Mouse (Mus musculus): Measurements from ENCODE around the gene Sarm1.

The Sarm1 gene

DNA sequence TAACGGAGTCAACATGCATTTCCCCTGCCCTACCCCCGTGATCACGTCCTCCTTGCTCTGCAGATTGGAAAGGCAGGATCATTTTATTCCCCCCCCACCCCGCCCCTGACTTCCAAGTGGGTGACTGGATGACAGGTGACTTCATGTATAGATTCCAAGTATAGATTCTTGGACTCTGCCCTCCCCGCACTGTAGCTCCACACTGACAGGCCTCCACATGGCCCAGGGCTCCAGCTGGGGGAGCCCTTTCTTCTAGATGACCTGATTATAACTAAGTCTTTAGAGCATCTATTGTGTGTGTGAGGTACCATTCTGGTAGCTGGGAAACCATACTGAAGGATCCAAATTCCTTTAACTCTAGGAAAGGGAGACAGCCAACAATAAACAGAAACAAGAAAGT, 34.9 kb downstream of the Sarm1 start:
- H3K4me1 ChIP-seq (replicated peaks; ENCODE audit: low read depth, low read length): peaks cover 45% of the 10 kb centered on the region
- H3K27me3 ChIP-seq (ENCODE audit: insufficient read depth, low read length): no peaks in the 10 kb centered on the region; the same call in 1 of the 2 replicates
- H3K36me3 ChIP-seq (ENCODE audit: insufficient read depth, low read length): no peaks in the 10 kb centered on the region
- no peaks in the 10 kb centered on the region for H3K9me3 ChIP-seq (ENCODE audit: low read length)
- no peak overlapping the region for H3K4me3 ChIP-seq (replicated peaks; ENCODE audit: low read length)
- TF ChIP-seq POU5F1 (IDR thresholded peaks at IDR 0.05; ENCODE audit: borderline replicate concordance, low read length) (no peak), NANOG (IDR thresholded peaks at IDR 0.05; ENCODE audit: borderline replicate concordance, low read length) (no peak), CTCF (conservative IDR thresholded peaks at IDR 0.05; ENCODE audit: low read length) (no peak)

DNA sequence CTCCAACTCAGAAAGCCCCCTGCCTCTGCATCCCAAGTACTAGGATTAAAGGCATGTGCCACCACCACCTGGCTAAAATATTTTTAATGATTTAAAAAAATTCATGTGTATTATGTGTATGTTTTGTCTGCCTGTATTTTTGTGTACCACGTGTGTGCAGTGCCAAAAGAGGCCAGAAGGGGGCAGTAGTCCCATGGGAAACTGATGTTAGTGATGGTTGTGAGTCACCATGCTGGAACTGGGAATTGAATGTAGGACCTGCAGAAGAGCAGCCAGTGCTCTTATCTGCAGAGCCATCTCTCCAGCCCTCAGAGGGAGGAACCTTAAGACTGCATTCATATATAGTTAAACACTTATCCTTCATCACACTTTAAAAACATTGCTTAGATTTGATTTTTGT, 35.7 kb downstream of the Sarm1 start:
- H3K27me3 ChIP-seq (ENCODE audit: insufficient read depth, low read length): no peaks in the 10 kb centered on the region; the same call in 1 of the 2 replicates
- H3K4me3 ChIP-seq (replicated peaks; ENCODE audit: low read length): no peak overlapping the region
- H3K9me3 ChIP-seq (ENCODE audit: low read length): no peaks in the 10 kb centered on the region
- no peak for TF ChIP-seq NANOG (IDR thresholded peaks at IDR 0.05; ENCODE audit: borderline replicate concordance, low read length)
- no peak for TF ChIP-seq POU5F1 (IDR thresholded peaks at IDR 0.05; ENCODE audit: borderline replicate concordance, low read length)
- TF ChIP-seq CTCF (conservative IDR thresholded peaks at IDR 0.05; ENCODE audit: low read length): peak; percentile 98
- H3K36me3 ChIP-seq (ENCODE audit: insufficient read depth, low read length): no peaks in the 10 kb centered on the region
- peaks cover 44% of the 10 kb centered on the region for H3K4me1 ChIP-seq (replicated peaks; ENCODE audit: low read depth, low read length)

DNA sequence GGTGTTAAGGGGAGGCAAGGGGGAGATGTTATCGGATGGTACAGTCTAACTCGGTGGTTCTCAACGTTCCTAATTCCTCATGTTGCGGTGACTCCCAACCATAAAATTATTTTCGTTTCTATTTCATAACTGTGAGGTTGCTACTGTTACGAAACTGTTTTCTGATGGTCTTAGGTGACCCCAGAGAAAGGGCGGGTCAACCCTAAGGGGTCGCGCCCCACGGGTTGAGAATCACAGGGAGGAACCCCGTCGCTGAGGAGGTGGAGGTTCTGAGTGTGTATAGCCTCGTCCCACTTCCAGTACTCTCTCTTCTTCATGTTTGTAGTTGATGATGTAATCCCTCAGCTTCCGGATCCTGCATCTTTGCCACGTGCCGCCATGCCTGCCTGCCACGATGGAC, 38.8 kb downstream of the Sarm1 start:
- no peak for TF ChIP-seq POU5F1 (IDR thresholded peaks at IDR 0.05; ENCODE audit: borderline replicate concordance, low read length)
- no peak for TF ChIP-seq NANOG (IDR thresholded peaks at IDR 0.05; ENCODE audit: borderline replicate concordance, low read length)
- TF ChIP-seq CTCF (conservative IDR thresholded peaks at IDR 0.05; ENCODE audit: low read length): no peak
- Histone ChIP-seq H3K9me3 (ENCODE audit: low read length) (no peaks in the 10 kb centered on the region), H3K4me3 (replicated peaks; ENCODE audit: low read length) (no peak overlapping the region), H3K27me3 (ENCODE audit: insufficient read depth, low read length) (peaks cover 3% of the 10 kb centered on the region; the same call in 1 of the 2 replicates), H3K36me3 (ENCODE audit: insufficient read depth, low read length) (no peaks in the 10 kb centered on the region), H3K4me1 (replicated peaks; ENCODE audit: low read depth, low read length) (peaks cover 38% of the 10 kb centered on the region)

DNA sequence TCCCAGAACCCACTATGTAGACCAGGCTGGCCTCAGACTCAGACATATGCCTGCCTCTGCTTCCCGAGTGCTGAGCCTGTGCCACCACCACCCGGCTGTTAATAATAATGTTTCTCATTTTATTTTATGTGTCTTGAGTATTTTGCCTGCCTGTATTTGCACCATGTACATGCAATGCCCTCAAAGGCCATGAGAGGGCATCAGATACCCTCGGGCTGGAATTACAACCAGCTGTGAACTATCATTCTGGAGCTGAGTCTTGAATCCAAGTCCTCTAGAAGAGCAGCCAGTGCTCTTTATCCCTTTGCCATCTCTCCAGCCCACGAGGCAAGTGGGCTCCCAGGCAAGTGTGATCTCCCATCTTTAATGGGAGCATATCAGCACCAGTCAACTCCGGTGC, 42.2 kb downstream of the Sarm1 start:
- H3K27me3 ChIP-seq (ENCODE audit: insufficient read depth, low read length): 0 out of 2 replicates have a peak, but pooled peaks cover 6% of the 10 kb centered on the region

DNA sequence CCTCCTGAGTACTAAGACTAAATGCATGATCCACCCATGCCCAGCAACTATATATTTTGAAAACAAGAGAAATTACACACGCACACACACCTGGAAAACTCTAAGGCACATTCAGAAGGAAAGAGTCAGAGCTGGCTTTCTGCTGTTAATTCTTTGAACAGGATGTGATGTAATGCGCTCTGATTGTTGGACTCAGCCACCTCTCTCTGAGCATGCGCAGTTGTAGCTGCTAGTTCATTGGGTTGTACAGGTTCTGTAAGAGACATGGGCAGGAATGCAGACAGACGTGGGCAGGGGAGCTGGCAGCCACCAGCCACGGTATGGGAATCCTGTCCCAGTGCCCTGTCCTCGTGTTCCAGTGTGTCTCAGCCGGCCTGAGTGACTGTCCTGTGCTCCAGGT, 43.3 kb downstream of the Sarm1 start:
- TF ChIP-seq CTCF (conservative IDR thresholded peaks at IDR 0.05; ENCODE audit: low read length) (no peak), NANOG (IDR thresholded peaks at IDR 0.05; ENCODE audit: borderline replicate concordance, low read length) (no peak), POU5F1 (IDR thresholded peaks at IDR 0.05; ENCODE audit: borderline replicate concordance, low read length) (no peak)
- no peaks in the 10 kb centered on the region for H3K36me3 ChIP-seq (ENCODE audit: insufficient read depth, low read length)
- H3K9me3 ChIP-seq (ENCODE audit: low read length): no peaks in the 10 kb centered on the region
- 0 out of 2 replicates have a peak, but pooled peaks cover 6% of the 10 kb centered on the region for H3K27me3 ChIP-seq (ENCODE audit: insufficient read depth, low read length)
- peaks cover 23% of the 10 kb centered on the region for H3K4me1 ChIP-seq (replicated peaks; ENCODE audit: low read depth, low read length)
- H3K4me3 ChIP-seq (replicated peaks; ENCODE audit: low read length): peak overlapping the region; percentile 50

More for the DNA sequence above, 42.2 kb downstream of the Sarm1 start:
- peak; percentile 94 for TF ChIP-seq CTCF (conservative IDR thresholded peaks at IDR 0.05; ENCODE audit: low read length)
- no peak for TF ChIP-seq NANOG (IDR thresholded peaks at IDR 0.05; ENCODE audit: borderline replicate concordance, low read length)
- H3K9me3 ChIP-seq (ENCODE audit: low read length): no peaks in the 10 kb centered on the region
- peaks cover 23% of the 10 kb centered on the region for H3K4me1 ChIP-seq (replicated peaks; ENCODE audit: low read depth, low read length)
- no peaks in the 10 kb centered on the region for H3K36me3 ChIP-seq (ENCODE audit: insufficient read depth, low read length)
- 0 out of 2 replicates have a peak overlapping the region, but pooled peaks have one; percentile 50 for H3K4me3 ChIP-seq (replicated peaks; ENCODE audit: low read length)

DNA sequence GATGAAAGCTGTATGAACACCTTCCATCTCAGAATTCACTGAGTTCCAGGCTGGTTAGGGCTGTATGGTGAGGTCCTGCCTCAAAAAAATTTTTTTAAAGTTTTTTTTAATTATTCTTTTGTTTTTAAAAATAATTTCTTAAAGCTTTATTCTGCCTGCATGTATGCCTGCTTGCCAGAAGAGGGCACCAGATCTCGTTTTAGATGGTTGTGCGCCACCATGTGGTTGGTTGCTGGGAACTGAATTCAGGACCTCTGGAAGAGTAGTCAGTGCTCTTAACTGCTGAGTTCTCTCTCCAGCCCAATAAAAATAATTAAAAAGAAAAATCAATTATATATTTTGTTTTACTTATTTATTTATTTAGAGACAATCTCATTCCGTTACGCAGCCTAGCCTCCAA, 43.9 kb downstream of the Sarm1 start:
- TF ChIP-seq POU5F1 (IDR thresholded peaks at IDR 0.05; ENCODE audit: borderline replicate concordance, low read length): no peak
- TF ChIP-seq CTCF (conservative IDR thresholded peaks at IDR 0.05; ENCODE audit: low read length): peak; percentile 95
- TF ChIP-seq NANOG (IDR thresholded peaks at IDR 0.05; ENCODE audit: borderline replicate concordance, low read length): no peak
- Histone ChIP-seq H3K4me3 (replicated peaks; ENCODE audit: low read length) (peak overlapping the region; percentile 50; the same call in 1 of the 2 replicates), H3K9me3 (ENCODE audit: low read length) (no peaks in the 10 kb centered on the region), H3K27me3 (ENCODE audit: insufficient read depth, low read length) (0 out of 2 replicates have a peak, but pooled peaks cover 6% of the 10 kb centered on the region), H3K4me1 (replicated peaks; ENCODE audit: low read depth, low read length) (peaks cover 19% of the 10 kb centered on the region), H3K36me3 (ENCODE audit: insufficient read depth, low read length) (no peaks in the 10 kb centered on the region)

DNA sequence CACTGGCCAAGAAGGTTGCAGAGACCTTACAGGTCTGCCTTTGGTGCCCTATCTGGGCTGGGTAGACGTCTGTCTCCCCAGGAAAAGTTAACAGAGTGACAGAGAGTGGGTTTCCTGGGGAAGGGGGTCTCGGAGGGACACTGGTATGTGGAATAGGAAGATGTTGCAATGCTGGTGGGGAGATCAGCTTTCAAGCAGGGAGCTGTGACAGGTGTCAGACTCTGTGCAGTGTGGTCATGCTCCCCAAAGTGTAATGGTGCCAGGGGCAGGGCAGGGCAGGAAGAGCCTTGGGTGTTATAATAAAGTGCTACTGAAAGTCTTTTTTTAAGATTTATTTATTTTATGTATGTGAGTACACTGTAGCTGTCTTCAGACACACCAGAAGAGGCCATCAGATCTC, 47.2 kb downstream of the Sarm1 start:
- TF ChIP-seq CTCF (conservative IDR thresholded peaks at IDR 0.05; ENCODE audit: low read length) (no peak), NANOG (IDR thresholded peaks at IDR 0.05; ENCODE audit: borderline replicate concordance, low read length) (no peak), POU5F1 (IDR thresholded peaks at IDR 0.05; ENCODE audit: borderline replicate concordance, low read length) (no peak)
- Histone ChIP-seq H3K4me1 (replicated peaks; ENCODE audit: low read depth, low read length) (peaks cover 32% of the 10 kb centered on the region), H3K36me3 (ENCODE audit: insufficient read depth, low read length) (no peaks in the 10 kb centered on the region)

DNA sequence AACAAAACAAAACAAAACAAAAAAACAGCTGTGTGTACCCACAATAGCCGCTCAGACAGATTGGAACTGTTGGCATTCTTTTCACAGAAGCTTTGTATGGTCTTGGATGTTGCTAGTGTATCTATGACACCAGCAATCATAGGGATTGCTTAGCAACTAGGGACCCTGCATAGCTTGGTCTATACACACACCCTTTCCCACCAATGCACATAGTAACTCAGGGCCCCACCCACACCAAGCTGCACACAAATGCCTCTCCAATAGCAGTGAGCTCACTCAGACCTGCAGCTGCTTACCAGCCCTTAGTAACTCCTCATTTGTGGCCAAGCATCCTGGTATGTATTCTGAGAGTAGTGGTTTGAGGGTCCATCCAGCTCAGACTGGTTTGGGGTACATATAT, 49.3 kb downstream of the Sarm1 start:
- H3K27me3 ChIP-seq (ENCODE audit: insufficient read depth, low read length): 0 out of 2 replicates have a peak, but pooled peaks cover 3% of the 10 kb centered on the region
- no peaks in the 10 kb centered on the region for H3K9me3 ChIP-seq (ENCODE audit: low read length)
- no peak overlapping the region for H3K4me3 ChIP-seq (replicated peaks; ENCODE audit: low read length)
- no peaks in the 10 kb centered on the region for H3K36me3 ChIP-seq (ENCODE audit: insufficient read depth, low read length)
- no peak for TF ChIP-seq NANOG (IDR thresholded peaks at IDR 0.05; ENCODE audit: borderline replicate concordance, low read length)
- no peak for TF ChIP-seq CTCF (conservative IDR thresholded peaks at IDR 0.05; ENCODE audit: low read length)
- TF ChIP-seq POU5F1 (IDR thresholded peaks at IDR 0.05; ENCODE audit: borderline replicate concordance, low read length): no peak
- H3K4me1 ChIP-seq (replicated peaks; ENCODE audit: low read depth, low read length): peaks cover 18% of the 10 kb centered on the region

More for the DNA sequence above, 47.2 kb downstream of the Sarm1 start:
- Histone ChIP-seq H3K4me3 (replicated peaks; ENCODE audit: low read length) (no peak overlapping the region), H3K27me3 (ENCODE audit: insufficient read depth, low read length) (0 out of 2 replicates have a peak, but pooled peaks cover 3% of the 10 kb centered on the region), H3K9me3 (ENCODE audit: low read length) (no peaks in the 10 kb centered on the region)

DNA sequence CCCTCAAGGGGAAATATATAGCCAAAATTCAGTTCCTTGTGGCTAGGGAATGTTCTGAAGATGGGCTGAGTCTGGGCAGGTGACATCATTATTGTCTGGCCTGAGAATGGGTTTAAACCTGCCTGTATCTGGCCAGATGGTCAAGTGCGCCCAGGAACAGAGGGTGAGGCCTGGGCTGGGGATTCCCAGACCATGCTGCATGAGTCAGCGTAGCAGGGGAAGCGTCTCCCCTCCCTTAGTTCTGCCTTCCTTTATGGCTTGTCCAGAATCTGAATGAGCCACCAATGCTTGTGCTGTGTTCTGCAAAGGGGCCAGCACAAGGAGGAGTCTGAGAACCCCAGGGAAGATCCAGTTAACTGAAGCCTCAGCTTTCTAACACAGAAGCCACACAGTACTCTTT, 50.4 kb downstream of the Sarm1 start:
- H3K4me3 ChIP-seq (replicated peaks; ENCODE audit: low read length): no peak overlapping the region
- H3K9me3 ChIP-seq (ENCODE audit: low read length): no peaks in the 10 kb centered on the region
- no peak for TF ChIP-seq POU5F1 (IDR thresholded peaks at IDR 0.05; ENCODE audit: borderline replicate concordance, low read length)
- TF ChIP-seq NANOG (IDR thresholded peaks at IDR 0.05; ENCODE audit: borderline replicate concordance, low read length): no peak
- no peak for TF ChIP-seq CTCF (conservative IDR thresholded peaks at IDR 0.05; ENCODE audit: low read length)
- H3K27me3 ChIP-seq (ENCODE audit: insufficient read depth, low read length): 0 out of 2 replicates have a peak, but pooled peaks cover under 1% of the 10 kb centered on the region
- no peaks in the 10 kb centered on the region for H3K36me3 ChIP-seq (ENCODE audit: insufficient read depth, low read length)
- peaks cover 18% of the 10 kb centered on the region for H3K4me1 ChIP-seq (replicated peaks; ENCODE audit: low read depth, low read length)
